Mouse (Mus musculus): ENCODE measurements around the gene Slc4a1. TPM values are rescaled to one million over a fixed set of nuclear protein-coding genes. Genes with fewer than 3 reads are reported as not detected.
"Not testable (repeated sequence)": the region's sequence is repeated elsewhere in the genome, so short reads cannot be mapped to it uniquely, and the experiment has no call there.

The Slc4a1 gene
- total RNA-seq (2014; rRNA removed) (0.07 and 0.65 TPM in 2 replicates), polyA plus RNA-seq (2012; rRNA removed) (0.07 and 0.10 TPM in 2 replicates)

DNA sequence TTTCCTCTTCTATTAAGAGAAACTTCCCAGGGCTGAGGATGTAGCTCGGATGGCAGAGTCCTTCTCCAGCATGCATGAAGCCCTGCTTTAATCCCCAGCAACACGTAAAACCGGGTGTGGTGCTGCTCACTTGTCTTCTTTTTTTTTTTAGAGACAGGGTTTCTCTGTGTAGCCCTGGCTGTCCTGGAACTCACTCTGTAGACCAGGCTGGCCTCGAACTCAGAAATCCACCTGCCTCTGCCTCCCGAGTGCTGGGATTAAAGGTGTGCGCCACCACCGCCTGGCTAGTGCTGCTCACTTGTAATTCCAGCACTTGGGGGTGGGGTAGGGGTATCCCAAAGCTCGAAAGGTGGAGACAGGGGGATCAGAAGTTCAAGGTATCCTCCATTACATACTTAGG lies at the start of gene Slc4a1:
Gene Slc4a1, minus strand, starts transcription at position 101 of the 400 bp plus-strand sequence.
- WGBS, result 92% methylated on average over 8 of the region's 8 CpGs
- not testable (repeated sequence) for DNase-seq (ENCODE audit: extremely low read depth, low read depth, low spot score); H3K9ac ChIP-seq (ENCODE audit: low read depth, low read length); H3K79me2 ChIP-seq (ENCODE audit: control insufficient read depth, insufficient read depth, low read length); H3K4me1 ChIP-seq (ENCODE audit: control insufficient read depth, insufficient read depth, low read length); H3K4me3 ChIP-seq (ENCODE audit: insufficient read depth, low read depth, low read length); H3K27me3 ChIP-seq (ENCODE audit: control insufficient read depth, insufficient read depth, low read length); H3K36me3 ChIP-seq (ENCODE audit: control insufficient read depth, insufficient read depth, low read length); H3K27ac ChIP-seq (replicated peaks; ENCODE audit: insufficient read depth, low read depth, low read length)

GRCm38 (mm10) chr11:102415034-102415802 lies 49.2 kb upstream of the Slc4a1 start:
- Histone ChIP-seq H3K27me3 (ENCODE audit: control insufficient read depth, insufficient read depth, low read length) (no peaks in the 10 kb centered on the region), H3K27ac (replicated peaks; ENCODE audit: insufficient read depth, low read depth, low read length) (no peak overlapping the region), H3K79me2 (ENCODE audit: control insufficient read depth, insufficient read depth, low read length) (no peaks in the 10 kb centered on the region), H3K9ac (ENCODE audit: low read depth, low read length) (no peak overlapping the region), H3K4me1 (ENCODE audit: control insufficient read depth, insufficient read depth, low read length) (peaks cover 8% of the 10 kb centered on the region), H3K36me3 (ENCODE audit: control insufficient read depth, insufficient read depth, low read length) (no peaks in the 10 kb centered on the region), H3K4me3 (ENCODE audit: insufficient read depth, low read depth, low read length) (no peak overlapping the region)
- TF ChIP-seq POLR2A (IDR thresholded peaks at IDR 0.05; ENCODE audit: extremely low read depth, insufficient read depth, low read length) (no peak), CTCF (IDR thresholded peaks at IDR 0.05; ENCODE audit: low read depth, low read length) (no peak)
- no peak for DNase-seq (ENCODE audit: extremely low read depth, low read depth, low spot score)
- WGBS, result 84% methylated on average over 10 of the region's 10 CpGs

DNA sequence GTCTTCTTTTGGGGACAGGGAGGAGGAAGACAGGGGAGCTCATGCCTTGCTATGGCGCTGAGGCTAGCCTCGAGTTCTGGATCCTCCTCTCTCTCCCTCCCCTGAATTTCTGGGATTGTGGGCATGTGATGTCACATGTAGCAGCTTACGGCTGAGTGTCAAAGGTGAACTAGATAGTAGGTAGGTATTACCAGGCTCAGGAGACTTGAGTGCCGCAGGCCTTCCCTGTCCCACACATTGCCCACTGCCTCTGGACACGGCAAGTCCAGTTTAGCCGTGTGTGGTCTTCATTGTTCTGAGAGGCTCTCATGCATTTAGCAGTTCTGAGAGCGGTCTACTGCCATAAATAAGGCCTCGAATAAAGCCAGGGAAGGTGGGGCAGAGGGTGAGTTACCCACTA lies 47.1 kb upstream of the Slc4a1 start:
- Histone ChIP-seq H3K27me3 (ENCODE audit: control insufficient read depth, insufficient read depth, low read length) (no peaks in the 10 kb centered on the region), H3K4me3 (ENCODE audit: insufficient read depth, low read depth, low read length) (no peak overlapping the region), H3K4me1 (ENCODE audit: control insufficient read depth, insufficient read depth, low read length) (peaks cover 16% of the 10 kb centered on the region), H3K9ac (ENCODE audit: low read depth, low read length) (no peak overlapping the region), H3K27ac (replicated peaks; ENCODE audit: insufficient read depth, low read depth, low read length) (no peak overlapping the region), H3K79me2 (ENCODE audit: control insufficient read depth, insufficient read depth, low read length) (no peaks in the 10 kb centered on the region), H3K36me3 (ENCODE audit: control insufficient read depth, insufficient read depth, low read length) (no peaks in the 10 kb centered on the region)
- WGBS, result 87% methylated on average over 8 of the region's 8 CpGs
- DNase-seq (ENCODE audit: extremely low read depth, low read depth, low spot score), result no peak
- no peak for TF ChIP-seq CTCF (IDR thresholded peaks at IDR 0.05; ENCODE audit: low read depth, low read length)
- TF ChIP-seq POLR2A (IDR thresholded peaks at IDR 0.05; ENCODE audit: extremely low read depth, insufficient read depth, low read length), result no peak

GRCm38 (mm10) chr11:102411704-102412103 lies 45.7 kb upstream of the Slc4a1 start:
- 2% methylated on average over 11 of the region's 11 CpGs for WGBS
- H3K4me1 ChIP-seq (ENCODE audit: control insufficient read depth, insufficient read depth, low read length), result peaks cover 16% of the 10 kb centered on the region

DNA sequence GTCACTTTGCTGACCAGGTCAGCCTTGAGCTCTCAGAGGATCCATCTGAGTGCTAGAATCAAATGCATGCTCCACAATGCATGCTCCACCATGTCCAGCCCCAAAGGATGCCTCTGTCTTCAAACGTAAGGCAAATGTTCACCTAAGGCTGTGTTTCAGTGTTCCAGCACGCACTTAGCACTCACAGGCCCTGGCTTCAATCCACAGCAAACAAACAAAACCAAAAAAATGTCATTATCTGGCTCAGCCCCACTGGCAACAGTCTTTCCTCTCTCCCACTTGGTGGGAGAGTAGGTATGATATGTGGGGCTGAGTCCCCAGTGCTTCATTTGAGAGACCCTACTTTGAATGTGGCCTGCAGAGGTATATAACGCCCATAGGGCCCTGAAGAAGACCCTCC lies 45.1 kb upstream of the Slc4a1 start:
- DNase-seq (ENCODE audit: extremely low read depth, low read depth, low spot score), result peak; percentile 88
- Histone ChIP-seq H3K36me3 (ENCODE audit: control insufficient read depth, insufficient read depth, low read length) (no peaks in the 10 kb centered on the region), H3K27me3 (ENCODE audit: control insufficient read depth, insufficient read depth, low read length) (no peaks in the 10 kb centered on the region), H3K4me3 (ENCODE audit: insufficient read depth, low read depth, low read length) (no peak overlapping the region), H3K4me1 (ENCODE audit: control insufficient read depth, insufficient read depth, low read length) (peaks cover 16% of the 10 kb centered on the region), H3K27ac (replicated peaks; ENCODE audit: insufficient read depth, low read depth, low read length) (peak overlapping the region; percentile 86), H3K79me2 (ENCODE audit: control insufficient read depth, insufficient read depth, low read length) (peaks cover 5% of the 10 kb centered on the region; the same call in 1 of the 2 replicates), H3K9ac (ENCODE audit: low read depth, low read length) (peak overlapping the region; percentile 68; the same call in 1 of the 2 replicates)
- TF ChIP-seq CTCF (IDR thresholded peaks at IDR 0.05; ENCODE audit: low read depth, low read length) (no peak), POLR2A (IDR thresholded peaks at IDR 0.05; ENCODE audit: extremely low read depth, insufficient read depth, low read length) (no peak)
- 43% methylated on average over 3 of the region's 3 CpGs for WGBS

More at GRCm38 (mm10) chr11:102411704-102412103, 45.7 kb upstream of the Slc4a1 start:
- DNase-seq (ENCODE audit: extremely low read depth, low read depth, low spot score), result peak; percentile 92
- Histone ChIP-seq H3K4me3 (ENCODE audit: insufficient read depth, low read depth, low read length) (no peak overlapping the region), H3K27me3 (ENCODE audit: control insufficient read depth, insufficient read depth, low read length) (no peaks in the 10 kb centered on the region), H3K36me3 (ENCODE audit: control insufficient read depth, insufficient read depth, low read length) (no peaks in the 10 kb centered on the region), H3K27ac (replicated peaks; ENCODE audit: insufficient read depth, low read depth, low read length) (peak overlapping the region; percentile 77), H3K79me2 (ENCODE audit: control insufficient read depth, insufficient read depth, low read length) (no peaks in the 10 kb centered on the region), H3K9ac (ENCODE audit: low read depth, low read length) (peak overlapping the region; percentile 68)
- no peak for TF ChIP-seq POLR2A (IDR thresholded peaks at IDR 0.05; ENCODE audit: extremely low read depth, insufficient read depth, low read length)
- peak; percentile 82 for TF ChIP-seq CTCF (IDR thresholded peaks at IDR 0.05; ENCODE audit: low read depth, low read length)

GRCm38 (mm10) chr11:102410345-102410744 lies 44.3 kb upstream of the Slc4a1 start:
- H3K36me3 ChIP-seq (ENCODE audit: control insufficient read depth, insufficient read depth, low read length); H3K9ac ChIP-seq (ENCODE audit: low read depth, low read length); H3K27ac ChIP-seq (replicated peaks; ENCODE audit: insufficient read depth, low read depth, low read length); H3K4me3 ChIP-seq (ENCODE audit: insufficient read depth, low read depth, low read length); DNase-seq (ENCODE audit: extremely low read depth, low read depth, low spot score); H3K27me3 ChIP-seq (ENCODE audit: control insufficient read depth, insufficient read depth, low read length); H3K79me2 ChIP-seq (ENCODE audit: control insufficient read depth, insufficient read depth, low read length): not testable (repeated sequence)
- peaks cover 16% of the 10 kb centered on the region for H3K4me1 ChIP-seq (ENCODE audit: control insufficient read depth, insufficient read depth, low read length)
- WGBS, result 69% methylated on average over 3 of the region's 3 CpGs

All from liver, adult 2 months (tissue).